Mouse (Mus musculus): ENCODE results near the gene Gm10377.
"Not testable (repeated sequence)": the region's sequence is repeated elsewhere in the genome, so short reads cannot be mapped to it uniquely, and the experiment has no call there.

Gene Gm10377

GRCm38 (mm10) chr14:42797887-42798286, at the start of gene Gm10377:
Gene Gm10377 (minus strand): TSS chr14:42797987.
- not testable (repeated sequence) for DNase-seq

- not testable (repeated sequence) for DNase-seq
These were observed 29.1 kb downstream of the Gm10377 start, which contains the start of gene Gm3015 for GRCm38 (mm10) chr14:42768721-42769120. Gene Gm3015 (minus strand): TSS chr14:42768821.
